Mouse (Mus musculus) neural tube, embryonic 11.5 days (tissue): ENCODE results near the gene Zfp956. TPM values are rescaled to one million over a fixed set of nuclear protein-coding genes. Genes with fewer than 3 reads are reported as not detected.

Experiments used
- polyA plus RNA-seq: library from polyadenylated mRNA; unstranded; fragments of >200 nt; fragmentation: Nextera tagmentation; extraction: Ambion mirVana; gene quantifications from 2 replicates; pipeline ENCODE4 v1.2.1, GENCODE M21; 2014

Gene Zfp956
- polyA plus RNA-seq, 1 experiment from 2014 or later, result 9.1 TPM

Other genes starting within 250 kb of the Zfp956 start
- gene Pdia4, start 140.0 kb upstream of the Zfp956 start, polyA plus RNA-seq, result 273 and 304 TPM in 2 replicates
- gene Zfp786, start 122.5 kb upstream of the Zfp956 start, polyA plus RNA-seq, result 5.9 and 6.9 TPM in 2 replicates
- 9.9 TPM in 2 replicates for gene Zfp398, start 117.7 kb upstream of the Zfp956 start, polyA plus RNA-seq
- gene Zfp282, start 76.2 kb upstream of the Zfp956 start, polyA plus RNA-seq, result 15.5 and 15.6 TPM in 2 replicates
- gene Zfp212, start 32.9 kb upstream of the Zfp956 start, polyA plus RNA-seq, result 14.2 and 15.4 TPM in 2 replicates
- gene Zfp777, start 95.5 kb downstream of the Zfp956 start, polyA plus RNA-seq, result 8.6 and 10.6 TPM in 2 replicates
- 22.5 and 24.7 TPM in 2 replicates for gene Zfp746, start 133.2 kb downstream of the Zfp956 start, polyA plus RNA-seq